8 mouse cellular contexts compared by ENCODE assay signal in genomic region chr8:70439848-70440179, GRCm38 (mm10). TPM values are rescaled to one million over a fixed set of nuclear protein-coding genes. Genes with fewer than 3 reads are reported as not detected.
DNase-seq lines count a peak whose midpoint lies in the region; ATAC-seq and TF ChIP-seq lines count a peak whose summit lies in the region.

No protein-coding gene starts in this region.

- no peaks in the 10 kb centered on the region for H3K27me3 ChIP-seq in lung, embryonic 15.5 days
- H3K27me3 ChIP-seq in embryonic facial prominence, embryonic 15.5 days = no peaks in the 10 kb centered on the region
- no peaks in the 10 kb centered on the region for H3K27me3 ChIP-seq in intestine, postnatal 0 days (replicated peaks; ENCODE audit: control insufficient read depth, insufficient read depth, low read length)
- H3K27me3 ChIP-seq in neural tube, embryonic 14.5 days (ENCODE audit: control insufficient read depth, insufficient read depth, low read length) = no peaks in the 10 kb centered on the region

- no peaks in the 10 kb centered on the region for H3K36me3 ChIP-seq in lung, embryonic 15.5 days
- H3K36me3 ChIP-seq in embryonic facial prominence, embryonic 15.5 days = no peaks in the 10 kb centered on the region
- no peaks in the 10 kb centered on the region; the same call in 1 of the 2 replicates for H3K36me3 ChIP-seq in intestine, postnatal 0 days (ENCODE audit: control insufficient read depth, insufficient read depth)
- H3K36me3 ChIP-seq in neural tube, embryonic 14.5 days (ENCODE audit: control insufficient read depth, insufficient read depth, low read length) = no peaks in the 10 kb centered on the region

- peak overlapping the region; percentile 68 for H3K4me3 ChIP-seq in lung, embryonic 15.5 days
- H3K4me3 ChIP-seq in embryonic facial prominence, embryonic 15.5 days (replicated peaks) = peak overlapping the region; percentile 63
- peak overlapping the region; percentile 75 for H3K4me3 ChIP-seq in intestine, postnatal 0 days (ENCODE audit: low read depth, low read length)
- peak overlapping the region; percentile 61 for H3K4me3 ChIP-seq in neural tube, embryonic 14.5 days (ENCODE audit: low read depth, low read length)

- H3K4me2 ChIP-seq in lung, embryonic 15.5 days = peak overlapping the region; percentile 84
- peak overlapping the region; percentile 87 for H3K4me2 ChIP-seq in embryonic facial prominence, embryonic 15.5 days (replicated peaks)
- peak overlapping the region; percentile 70 for H3K4me2 ChIP-seq in intestine, postnatal 0 days (replicated peaks; ENCODE audit: low read depth)
- peak overlapping the region; percentile 73 for H3K4me2 ChIP-seq in neural tube, embryonic 14.5 days (ENCODE audit: low read depth, low read length)

- no peak for DNase-seq in lung, adult 18-20 months
- no peak for DNase-seq in cerebellum, postnatal 36 days
- no peak for DNase-seq in left cerebral cortex, adult 11 months (ENCODE audit: low spot score)
- DNase-seq in urinary bladder, adult 2 months (ENCODE audit: low spot score) = no peak

- no peaks in the 10 kb centered on the region for H3K9me3 ChIP-seq in lung, embryonic 15.5 days
- no peaks in the 10 kb centered on the region for H3K9me3 ChIP-seq in embryonic facial prominence, embryonic 15.5 days (replicated peaks)
- H3K9me3 ChIP-seq in intestine, postnatal 0 days (ENCODE audit: control insufficient read depth) = no peaks in the 10 kb centered on the region
- H3K9me3 ChIP-seq in neural tube, embryonic 14.5 days (ENCODE audit: control insufficient read depth, low read length) = no peaks in the 10 kb centered on the region

- no peak for TF ChIP-seq CTCF in intestine, postnatal 0 days (IDR thresholded peaks at IDR 0.05; ENCODE audit: low read depth)

- H3K9ac ChIP-seq in lung, embryonic 15.5 days = peak overlapping the region; percentile 43
- H3K9ac ChIP-seq in embryonic facial prominence, embryonic 15.5 days = peak overlapping the region; percentile 56
- H3K9ac ChIP-seq in intestine, postnatal 0 days (ENCODE audit: low read depth, low read length) = peak overlapping the region; percentile 11; the same call in 1 of the 2 replicates
- H3K9ac ChIP-seq in neural tube, embryonic 14.5 days (replicated peaks; ENCODE audit: low read depth, low read length) = peak overlapping the region; percentile 74

- 2% methylated on average over 7 of the region's 7 CpGs for WGBS in lung, embryonic 15.5 days
- WGBS in embryonic facial prominence, embryonic 15.5 days = 0% methylated on average over 7 of the region's 7 CpGs
- WGBS in intestine, postnatal 0 days = 3% methylated on average over 7 of the region's 7 CpGs
- 7% methylated on average over 7 of the region's 7 CpGs for WGBS in neural tube, embryonic 14.5 days

- peaks cover 16% of the 10 kb centered on the region for H3K4me1 ChIP-seq in lung, embryonic 15.5 days
- H3K4me1 ChIP-seq in embryonic facial prominence, embryonic 15.5 days = peaks cover 16% of the 10 kb centered on the region
- H3K4me1 ChIP-seq in intestine, postnatal 0 days (replicated peaks; ENCODE audit: control insufficient read depth, insufficient read depth, low read length) = no peaks in the 10 kb centered on the region
- H3K4me1 ChIP-seq in neural tube, embryonic 14.5 days (ENCODE audit: control insufficient read depth, insufficient read depth, low read length) = peaks cover 16% of the 10 kb centered on the region

- ATAC-seq in lung, embryonic 15.5 days (ENCODE audit: borderline replicate concordance, extremely low read depth, low FRiP score, low TSS enrichment) = no peak
- ATAC-seq in embryonic facial prominence, embryonic 15.5 days (ENCODE audit: insufficient number of reproducible peaks, low FRiP score, low TSS enrichment, low read depth) = no peak; the same call in 1 of the 2 replicates
- ATAC-seq in intestine, postnatal 0 days = no peak
- no peak for ATAC-seq in neural tube, embryonic 14.5 days (ENCODE audit: low read depth)

- peak overlapping the region; percentile 59 for H3K27ac ChIP-seq in lung, embryonic 15.5 days
- H3K27ac ChIP-seq in embryonic facial prominence, embryonic 15.5 days (replicated peaks) = peak overlapping the region; percentile 49; the same call in 1 of the 2 replicates
- H3K27ac ChIP-seq in intestine, postnatal 0 days (ENCODE audit: low read depth, low read length) = 0 out of 2 replicates have a peak overlapping the region, but pooled peaks have one; percentile 29
- H3K27ac ChIP-seq in neural tube, embryonic 14.5 days (ENCODE audit: low read depth, low read length) = peak overlapping the region; percentile 88

RNA-seq across cellular contexts. Expression of gene Crtc1, which starts 0.4 kb away (rescaled TPM):
- polyA plus RNA-seq in lung, embryonic 15.5 days (2015; fragmentation: Nextera tagmentation; extraction: Ambion mirVana) = 14.2 and 17.6 TPM in 2 replicates
- 24.0 and 24.4 TPM in 2 replicates for polyA plus RNA-seq in embryonic facial prominence, embryonic 15.5 days (2015; fragmentation: Nextera tagmentation; extraction: Ambion mirVana)
- 8.1 and 9.2 TPM in 2 replicates for polyA plus RNA-seq in intestine, postnatal 0 days (2015; fragmentation: Nextera tagmentation; extraction: Ambion mirVana)
- polyA plus RNA-seq in neural tube, embryonic 14.5 days (2014; fragmentation: Nextera tagmentation; extraction: Ambion mirVana) = 48.2 and 55.9 TPM in 2 replicates
- polyA plus RNA-seq in urinary bladder, adult 2 months (2012; rRNA removed) = 7.9 and 11.7 TPM in 2 replicates

RNA-seq across cellular contexts. Expression of gene Klhl26, which starts 37.0 kb away (rescaled TPM):
- polyA plus RNA-seq in lung, embryonic 15.5 days (2015; fragmentation: Nextera tagmentation; extraction: Ambion mirVana) = 26.2 and 27.1 TPM in 2 replicates
- polyA plus RNA-seq in embryonic facial prominence, embryonic 15.5 days (2015; fragmentation: Nextera tagmentation; extraction: Ambion mirVana) = 27.6 and 28.1 TPM in 2 replicates
- polyA plus RNA-seq in intestine, postnatal 0 days (2015; fragmentation: Nextera tagmentation; extraction: Ambion mirVana) = 9.3 and 10.5 TPM in 2 replicates
- polyA plus RNA-seq in neural tube, embryonic 14.5 days (2014; fragmentation: Nextera tagmentation; extraction: Ambion mirVana) = 29.4 and 30.1 TPM in 2 replicates
- 34.7 and 36.9 TPM in 2 replicates for polyA plus RNA-seq in urinary bladder, adult 2 months (2012; rRNA removed)

RNA-seq across cellular contexts. Expression of gene Tmem59l, which starts 47.3 kb away (rescaled TPM):
- 6.5 and 6.6 TPM in 2 replicates for polyA plus RNA-seq in lung, embryonic 15.5 days (2015; fragmentation: Nextera tagmentation; extraction: Ambion mirVana)
- 16.5 and 18.7 TPM in 2 replicates for polyA plus RNA-seq in embryonic facial prominence, embryonic 15.5 days (2015; fragmentation: Nextera tagmentation; extraction: Ambion mirVana)
- 2.3 and 2.4 TPM in 2 replicates for polyA plus RNA-seq in intestine, postnatal 0 days (2015; fragmentation: Nextera tagmentation; extraction: Ambion mirVana)
- 144 and 200 TPM in 2 replicates for polyA plus RNA-seq in neural tube, embryonic 14.5 days (2014; fragmentation: Nextera tagmentation; extraction: Ambion mirVana)
- polyA plus RNA-seq in urinary bladder, adult 2 months (2012; rRNA removed) = 0.08 and 0.28 TPM in 2 replicates

RNA-seq across cellular contexts. Expression of gene Crlf1, which starts 53.1 kb away (rescaled TPM):
- polyA plus RNA-seq in lung, embryonic 15.5 days (2015; fragmentation: Nextera tagmentation; extraction: Ambion mirVana) = 181 and 186 TPM in 2 replicates
- polyA plus RNA-seq in embryonic facial prominence, embryonic 15.5 days (2015; fragmentation: Nextera tagmentation; extraction: Ambion mirVana) = 151 and 159 TPM in 2 replicates
- 0.61 and 0.81 TPM in 2 replicates for polyA plus RNA-seq in intestine, postnatal 0 days (2015; fragmentation: Nextera tagmentation; extraction: Ambion mirVana)
- 5.3 and 10.0 TPM in 2 replicates for polyA plus RNA-seq in neural tube, embryonic 14.5 days (2014; fragmentation: Nextera tagmentation; extraction: Ambion mirVana)
- 0.40 and 0.41 TPM in 2 replicates for polyA plus RNA-seq in urinary bladder, adult 2 months (2012; rRNA removed)

Comparison
In these comparisons a context has a peak if more than half of its experiments do, and no peak if none do; other contexts are left out.
1. H3K27ac ChIP-seq: peak in every context shown above with its lines; median percentile 88 in neural tube, embryonic 14.5 days; 59 in lung, embryonic 15.5 days; 49 in embryonic facial prominence, embryonic 15.5 days; 29 in intestine, postnatal 0 days.
2. H3K9ac ChIP-seq: peak in every context shown above with its lines; median percentile 74 in neural tube, embryonic 14.5 days; 56 in embryonic facial prominence, embryonic 15.5 days; 43 in lung, embryonic 15.5 days; 11 in intestine, postnatal 0 days.